Mouse (Mus musculus): ENCODE results near the gene Gpc3.

GRCm38 (mm10) chrX:52444977-52445376, 168.8 kb downstream of the Gpc3 start:
- TF ChIP-seq CTCF (IDR thresholded peaks at IDR 0.05; ENCODE audit: low read depth, low read length) (no peak), TAL1 (conservative IDR thresholded peaks at IDR 0.05; ENCODE audit: low read depth, low read length) (no peak), GATA1 (IDR thresholded peaks at IDR 0.05; ENCODE audit: borderline replicate concordance, low read length) (no peak)
